Mouse (Mus musculus): ENCODE results near the gene Ankrd44. TPM values are rescaled to one million over a fixed set of nuclear protein-coding genes. Genes with fewer than 3 reads are reported as not detected.

Ankrd44 gene
- total RNA-seq (2012; rRNA removed), result 4.5 and 10.2 TPM in 2 replicates

GRCm38 (mm10) chr1:54925971-54926771, at the start of gene Ankrd44:
Ankrd44 (minus strand) TSS chr1:54926387.
- no peaks in the 10 kb centered on the region for H3K9me3 ChIP-seq (ENCODE audit: control insufficient read depth, insufficient read depth, low read depth, low read length)
- DNase-seq (ENCODE audit: low read depth, low spot score), result peak; percentile 42
- H3K27ac ChIP-seq (ENCODE audit: insufficient read depth, low read depth, low read length, poor library complexity, severe bottlenecking), result no peak within 1 kb of the TSS
- TF ChIP-seq HCFC1 (IDR thresholded peaks at IDR 0.05; ENCODE audit: borderline replicate concordance, insufficient read depth, low read length), result peak; percentile 45; the same call in 1 of the 2 replicates
- TF ChIP-seq CHD2 (IDR thresholded peaks at IDR 0.05; ENCODE audit: low read depth, low read length), result no peak
- no peaks in the 10 kb centered on the region for H3K36me3 ChIP-seq (ENCODE audit: control insufficient read depth, insufficient read depth, low read length, poor library complexity, severe bottlenecking)
- in situ Hi-C loops (cut with MboI; ENCODE audit: low sequenced_read_pairs in 2 of 2, unreplicated experiment in 2 of 2), result no loop called here
- peaks cover 0 to 8% of the 10 kb centered on the region in 2 experiments; a peak in 3 of 4 replicates for H3K4me1 ChIP-seq (ENCODE audit: control insufficient read depth in 2 of 2, insufficient read depth in 2 of 2, low read length in 2 of 2, poor library complexity in 1 of 2)
- H3K4me3 ChIP-seq (ENCODE audit: insufficient read depth in 1 of 2, low read depth in 1 of 2, low read length in 2 of 2, poor library complexity in 1 of 2, severe bottlenecking in 1 of 2), result peak within 1 kb of the TSS; percentile 85 to 97
- peak within 1 kb of the TSS; percentile 73 for H3K9ac ChIP-seq (ENCODE audit: insufficient read depth, low read depth, low read length, poor library complexity, severe bottlenecking)

GRCm38 (mm10) chr1:54971687-54972404, 45.7 kb upstream of the Ankrd44 start:
- H3K27ac ChIP-seq (ENCODE audit: insufficient read depth, low read depth, low read length, poor library complexity, severe bottlenecking), result no peak overlapping the region
- H3K4me3 ChIP-seq (ENCODE audit: insufficient read depth in 1 of 2, low read depth in 1 of 2, low read length in 2 of 2, poor library complexity in 1 of 2, severe bottlenecking in 1 of 2), result no peak overlapping the region
- no peaks in the 10 kb centered on the region for H3K36me3 ChIP-seq (ENCODE audit: control insufficient read depth, insufficient read depth, low read length, poor library complexity, severe bottlenecking)
- no peaks in the 10 kb centered on the region for H3K9me3 ChIP-seq (ENCODE audit: control insufficient read depth, insufficient read depth, low read depth, low read length)
- no peak overlapping the region for H3K9ac ChIP-seq (ENCODE audit: insufficient read depth, low read depth, low read length, poor library complexity, severe bottlenecking)
- TF ChIP-seq ZC3H11A (IDR thresholded peaks at IDR 0.05; ENCODE audit: borderline replicate concordance, low read depth, low read length) (no peak), MAFK (IDR thresholded peaks at IDR 0.05; ENCODE audit: insufficient read depth, low read depth, low read length) (no peak), CHD2 (IDR thresholded peaks at IDR 0.05; ENCODE audit: low read depth, low read length) (no peak), HCFC1 (IDR thresholded peaks at IDR 0.05; ENCODE audit: borderline replicate concordance, insufficient read depth, low read length) (no peak), ZNF384 (IDR thresholded peaks at IDR 0.05; ENCODE audit: low read depth, low read length) (no peak)
- DNase-seq (ENCODE audit: low read depth, low spot score), result no peak
- in situ Hi-C loops (cut with MboI; ENCODE audit: low sequenced_read_pairs in 2 of 2, unreplicated experiment in 2 of 2), result loop anchor here in 1 of 2 experiments (10.0 to 25.0 kb wide), 2 partner anchors 137 to 310 kb away; no protein-coding TSS in a partner anchor
- H3K4me1 ChIP-seq (ENCODE audit: control insufficient read depth in 2 of 2, insufficient read depth in 2 of 2, low read length in 2 of 2, poor library complexity in 1 of 2), result no peaks in the 10 kb centered on the region

- TF ChIP-seq CHD2 (IDR thresholded peaks at IDR 0.05; ENCODE audit: low read depth, low read length) (no peak), ZC3H11A (IDR thresholded peaks at IDR 0.05; ENCODE audit: borderline replicate concordance, low read depth, low read length) (no peak), ZNF384 (IDR thresholded peaks at IDR 0.05; ENCODE audit: low read depth, low read length) (no peak), HCFC1 (IDR thresholded peaks at IDR 0.05; ENCODE audit: borderline replicate concordance, insufficient read depth, low read length) (no peak), MAFK (IDR thresholded peaks at IDR 0.05; ENCODE audit: insufficient read depth, low read depth, low read length) (peak; percentile 37; the same call in 1 of the 2 replicates)
- Histone ChIP-seq H3K9ac (ENCODE audit: insufficient read depth, low read depth, low read length, poor library complexity, severe bottlenecking) (no peak overlapping the region), H3K27ac (ENCODE audit: insufficient read depth, low read depth, low read length, poor library complexity, severe bottlenecking) (no peak overlapping the region), H3K36me3 (ENCODE audit: control insufficient read depth, insufficient read depth, low read length, poor library complexity, severe bottlenecking) (no peaks in the 10 kb centered on the region), H3K4me3 (ENCODE audit: insufficient read depth in 1 of 2, low read depth in 1 of 2, low read length in 2 of 2, poor library complexity in 1 of 2, severe bottlenecking in 1 of 2) (no peak overlapping the region), H3K4me1 (ENCODE audit: control insufficient read depth in 2 of 2, insufficient read depth in 2 of 2, low read length in 2 of 2, poor library complexity in 1 of 2) (no peaks in the 10 kb centered on the region), H3K9me3 (ENCODE audit: control insufficient read depth, insufficient read depth, low read depth, low read length) (no peaks in the 10 kb centered on the region)
- no peak for DNase-seq (ENCODE audit: low read depth, low spot score)
- in situ Hi-C loops (cut with MboI; ENCODE audit: low sequenced_read_pairs in 2 of 2, unreplicated experiment in 2 of 2), result loop anchor here in 1 of 2 experiments (25.0 kb wide), 1 partner anchor 305 kb away; no protein-coding TSS in a partner anchor
Observed at GRCm38 (mm10) chr1:54966858-54967257, 40.7 kb upstream of the Ankrd44 start.

DNA sequence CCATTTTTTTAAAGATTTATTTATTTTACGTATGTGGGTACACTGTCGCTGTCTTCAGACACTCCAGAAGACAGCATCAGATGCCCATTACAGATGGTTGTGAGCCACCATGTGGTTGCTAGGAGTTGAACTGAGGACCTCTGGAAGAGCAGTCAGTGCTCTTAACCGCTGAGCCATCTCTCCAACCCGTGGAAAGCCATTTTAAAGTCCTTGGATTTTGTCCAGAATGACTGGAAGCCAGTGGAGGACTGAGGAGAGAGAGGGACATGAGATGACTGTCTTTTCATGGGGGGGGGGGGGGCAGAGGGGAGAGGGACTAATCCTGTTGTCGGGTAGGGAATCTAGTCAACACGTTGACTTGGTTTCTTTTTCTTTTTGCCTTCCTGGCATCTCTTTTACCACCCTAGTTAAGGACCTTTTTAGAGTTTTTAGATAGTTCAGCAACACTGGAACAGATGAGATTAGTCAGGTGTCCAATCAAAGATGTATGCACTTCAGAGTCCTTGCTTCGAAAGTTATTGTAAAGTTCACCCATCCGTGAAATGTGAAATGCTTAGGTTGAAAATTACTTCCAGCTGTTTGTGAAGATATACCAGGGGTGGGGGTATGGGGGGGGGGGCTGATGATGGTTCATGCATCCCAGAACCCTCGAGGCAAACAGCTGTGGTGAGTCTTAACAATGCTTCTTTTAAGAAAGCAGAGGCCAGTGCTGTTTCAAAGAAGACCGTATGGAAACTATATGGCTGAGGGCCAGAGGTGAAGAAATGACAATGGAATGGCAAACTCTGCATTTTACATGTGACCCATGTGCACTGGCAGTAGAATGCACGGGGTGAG, 39.2 kb upstream of the Ankrd44 start:
- H3K4me3 ChIP-seq (ENCODE audit: insufficient read depth in 1 of 2, low read depth in 1 of 2, low read length in 2 of 2, poor library complexity in 1 of 2, severe bottlenecking in 1 of 2), result no peak overlapping the region
- H3K9me3 ChIP-seq (ENCODE audit: control insufficient read depth, insufficient read depth, low read depth, low read length), result no peaks in the 10 kb centered on the region
- H3K9ac ChIP-seq (ENCODE audit: insufficient read depth, low read depth, low read length, poor library complexity, severe bottlenecking), result no peak overlapping the region
- TF ChIP-seq MAFK (IDR thresholded peaks at IDR 0.05; ENCODE audit: insufficient read depth, low read depth, low read length), result no peak
- no peak for TF ChIP-seq ZC3H11A (IDR thresholded peaks at IDR 0.05; ENCODE audit: borderline replicate concordance, low read depth, low read length)
- TF ChIP-seq ZNF384 (IDR thresholded peaks at IDR 0.05; ENCODE audit: low read depth, low read length), result no peak
- no peak for TF ChIP-seq HCFC1 (IDR thresholded peaks at IDR 0.05; ENCODE audit: borderline replicate concordance, insufficient read depth, low read length)
- no peak for TF ChIP-seq CHD2 (IDR thresholded peaks at IDR 0.05; ENCODE audit: low read depth, low read length)
- no peaks in the 10 kb centered on the region for H3K36me3 ChIP-seq (ENCODE audit: control insufficient read depth, insufficient read depth, low read length, poor library complexity, severe bottlenecking)
- no peak overlapping the region for H3K27ac ChIP-seq (ENCODE audit: insufficient read depth, low read depth, low read length, poor library complexity, severe bottlenecking)
- no peak for DNase-seq (ENCODE audit: low read depth, low spot score)
- in situ Hi-C loops (cut with MboI; ENCODE audit: low sequenced_read_pairs in 2 of 2, unreplicated experiment in 2 of 2), result loop anchor here in 1 of 2 experiments (25.0 kb wide), 1 partner anchor 303 kb away; no protein-coding TSS in a partner anchor
- H3K4me1 ChIP-seq (ENCODE audit: control insufficient read depth in 2 of 2, insufficient read depth in 2 of 2, low read length in 2 of 2, poor library complexity in 1 of 2), result no peaks in the 10 kb centered on the region

Data from ES-E14 (cell line).